Mouse (Mus musculus): ENCODE results near the gene Gng12.

- TF ChIP-seq POLR2A (IDR thresholded peaks at IDR 0.05; ENCODE audit: borderline replicate concordance, extremely low read depth, low read depth, low read length) (no peak), CTCF (IDR thresholded peaks at IDR 0.05; ENCODE audit: insufficient read depth, low read length) (no peak)
These were observed 7.0 kb downstream of the Gng12 start for GRCm38 (mm10) chr6:66903206-66903605.

Data from lung, adult 2 months (tissue).